Mouse (Mus musculus): Measurements from ENCODE around the gene Them7.

GRCm38 (mm10) chr2:105417663-105418062 is 193.5 kb downstream of the Them7 start:
- TF ChIP-seq CTCF (IDR thresholded peaks at IDR 0.05; ENCODE audit: low read depth) (no peak), EP300 (IDR thresholded peaks at IDR 0.05; ENCODE audit: low read depth) (no peak)

Data from heart, postnatal 0 days (tissue).